In genomic region chr9:53667020-53667669, GRCm38 (mm10) we compare ENCODE assay signal across 8 mouse cellular contexts. TPM values are rescaled to one million over a fixed set of nuclear protein-coding genes. Genes with fewer than 3 reads are reported as not detected.
DNase-seq lines count a peak whose midpoint lies in the region; ATAC-seq and TF ChIP-seq lines count a peak whose summit lies in the region.

No protein-coding gene starts in this region.

- H3K4me1 ChIP-seq in ES-E14 (ENCODE audit: control insufficient read depth in 2 of 2, insufficient read depth in 2 of 2, low read length in 2 of 2, poor library complexity in 1 of 2), result peaks cover 2 to 3% of the 10 kb centered on the region in 2 experiments; a peak in 1 of 4 replicates
- H3K4me1 ChIP-seq in forebrain, embryonic 16.5 days (replicated peaks; ENCODE audit: control insufficient read depth, insufficient read depth, low read length), result peaks cover 18% of the 10 kb centered on the region
- H3K4me1 ChIP-seq in lung, embryonic 15.5 days, result peaks cover 15% of the 10 kb centered on the region

- peak; percentile 88 for DNase-seq in ES-E14 (ENCODE audit: low read depth, low spot score)
- DNase-seq in cerebellum, adult 11-12 months, result peak; percentile 93
- peak; percentile 98 for DNase-seq in heart, postnatal 4 days
- peak; percentile 84 to 90 for DNase-seq in layer of hippocampus, adult 8-10 months (ENCODE audit: low spot score in 2 of 2)
- peak; percentile 85 for DNase-seq in ovary, adult 18-20 months (ENCODE audit: low spot score)
- peak; percentile 94 for DNase-seq in thymus, postnatal 0 days (ENCODE audit: low spot score)

- ATAC-seq in forebrain, embryonic 16.5 days, result peak; percentile 96
- ATAC-seq in lung, embryonic 15.5 days (ENCODE audit: borderline replicate concordance, extremely low read depth, low FRiP score, low TSS enrichment), result peak; percentile 99

- H3K27ac ChIP-seq in ES-E14 (ENCODE audit: insufficient read depth, low read depth, low read length, poor library complexity, severe bottlenecking), result peak overlapping the region; percentile 86
- peak overlapping the region; percentile 98 for H3K27ac ChIP-seq in forebrain, embryonic 16.5 days (ENCODE audit: low read length)
- H3K27ac ChIP-seq in lung, embryonic 15.5 days, result peak overlapping the region; percentile 92

- no peaks in the 10 kb centered on the region for H3K36me3 ChIP-seq in ES-E14 (ENCODE audit: control insufficient read depth, insufficient read depth, low read length, poor library complexity, severe bottlenecking)
- no peaks in the 10 kb centered on the region for H3K36me3 ChIP-seq in forebrain, embryonic 16.5 days (ENCODE audit: control insufficient read depth, insufficient read depth)
- no peaks in the 10 kb centered on the region for H3K36me3 ChIP-seq in lung, embryonic 15.5 days

- H3K9ac ChIP-seq in ES-E14 (ENCODE audit: insufficient read depth, low read depth, low read length, poor library complexity, severe bottlenecking), result peak overlapping the region; percentile 95
- peak overlapping the region; percentile 99 for H3K9ac ChIP-seq in forebrain, embryonic 16.5 days (replicated peaks; ENCODE audit: low read depth, low read length)
- H3K9ac ChIP-seq in lung, embryonic 15.5 days, result peak overlapping the region; percentile 93

- 0% methylated on average over 70 of the region's 74 CpGs for WGBS in forebrain, embryonic 16.5 days
- under 1% methylated on average over 72 of the region's 74 CpGs for WGBS in lung, embryonic 15.5 days

- peak overlapping the region; percentile 91 for H3K4me2 ChIP-seq in forebrain, embryonic 16.5 days (ENCODE audit: low read length)
- H3K4me2 ChIP-seq in lung, embryonic 15.5 days, result peak overlapping the region; percentile 70

- no peaks in the 10 kb centered on the region for H3K27me3 ChIP-seq in forebrain, embryonic 16.5 days (replicated peaks; ENCODE audit: control insufficient read depth, insufficient read depth, low read length)
- H3K27me3 ChIP-seq in lung, embryonic 15.5 days, result no peaks in the 10 kb centered on the region

- no peaks in the 10 kb centered on the region for H3K9me3 ChIP-seq in ES-E14 (ENCODE audit: control insufficient read depth, insufficient read depth, low read depth, low read length)
- no peaks in the 10 kb centered on the region for H3K9me3 ChIP-seq in forebrain, embryonic 16.5 days (ENCODE audit: control insufficient read depth, low read length)
- H3K9me3 ChIP-seq in lung, embryonic 15.5 days, result no peaks in the 10 kb centered on the region

- H3K4me3 ChIP-seq in ES-E14 (ENCODE audit: insufficient read depth in 1 of 2, low read depth in 1 of 2, low read length in 2 of 2, poor library complexity in 1 of 2, severe bottlenecking in 1 of 2), result peak overlapping the region; percentile 80 to 91
- peak overlapping the region; percentile 73 for H3K4me3 ChIP-seq in forebrain, embryonic 16.5 days (replicated peaks; ENCODE audit: low read length)
- peak overlapping the region; percentile 66 for H3K4me3 ChIP-seq in lung, embryonic 15.5 days

- in situ Hi-C loops in ES-E14 (cut with MboI; ENCODE audit: low sequenced_read_pairs in 2 of 2, unreplicated experiment in 2 of 2), result no loop called here

TF ChIP-seq in ES-E14, 5 proteins besides CTCF, POLR2A, EP300 and RAD21:
- TF ChIP-seq CHD2 (IDR thresholded peaks at IDR 0.05; ENCODE audit: low read depth, low read length) (peak; percentile 99), ZNF384 (IDR thresholded peaks at IDR 0.05; ENCODE audit: low read depth, low read length) (no peak)

RNA-seq across cellular contexts. Expression of gene Cul5, which starts 2.7 kb away (rescaled TPM):
- 31.5 and 42.6 TPM in 2 replicates for total RNA-seq in ES-E14 (2012; rRNA removed)
- polyA plus RNA-seq in forebrain, embryonic 16.5 days (2015; fragmentation: Nextera tagmentation; extraction: Ambion mirVana), result 41.4 and 44.1 TPM in 2 replicates
- total RNA-seq in heart, postnatal 4 days (2021), result 10 to 100 TPM; 41.7 to 42.6 TPM
- total RNA-seq in layer of hippocampus, adult 8-10 months (2022), result 10 to 100 TPM; 49.5 to 62.5 (median 54.1) TPM
- 32.0 and 35.3 TPM in 2 replicates for polyA plus RNA-seq in lung, embryonic 15.5 days (2015; fragmentation: Nextera tagmentation; extraction: Ambion mirVana)
- 30.3 and 34.5 TPM in 2 replicates for polyA plus RNA-seq in thymus, postnatal 0 days (2015; fragmentation: Nextera tagmentation; extraction: Ambion mirVana)

RNA-seq across cellular contexts. Expression of gene Rab39, which starts 38.9 kb away (rescaled TPM):
- total RNA-seq in ES-E14 (2012; rRNA removed), result 1.1 and 1.8 TPM in 2 replicates
- polyA plus RNA-seq in forebrain, embryonic 16.5 days (2015; fragmentation: Nextera tagmentation; extraction: Ambion mirVana), result 3.2 and 3.8 TPM in 2 replicates
- total RNA-seq in heart, postnatal 4 days (2021), result under 1 TPM in 1 of 2 experiments, not detected in 1; 0.12 TPM
- total RNA-seq in layer of hippocampus, adult 8-10 months (2022), result 1 to 10 TPM; 2.4 to 3.2 (median 2.7) TPM
- polyA plus RNA-seq in lung, embryonic 15.5 days (2015; fragmentation: Nextera tagmentation; extraction: Ambion mirVana), result 0.26 and 0.44 TPM in 2 replicates
- polyA plus RNA-seq in thymus, postnatal 0 days (2015; fragmentation: Nextera tagmentation; extraction: Ambion mirVana), result 0.39 and 0.42 TPM in 2 replicates

RNA-seq across cellular contexts. Expression of gene Acat1, which starts 57.0 kb away (rescaled TPM):
- total RNA-seq in ES-E14 (2012; rRNA removed), result 7.1 and 9.8 TPM in 2 replicates
- 187 and 191 TPM in 2 replicates for polyA plus RNA-seq in forebrain, embryonic 16.5 days (2015; fragmentation: Nextera tagmentation; extraction: Ambion mirVana)
- 100 to 1,000 TPM; 259 to 279 TPM for total RNA-seq in heart, postnatal 4 days (2021)
- 10 to 100 TPM; 61.7 to 70.1 (median 68.1) TPM for total RNA-seq in layer of hippocampus, adult 8-10 months (2022)
- 110 and 117 TPM in 2 replicates for polyA plus RNA-seq in lung, embryonic 15.5 days (2015; fragmentation: Nextera tagmentation; extraction: Ambion mirVana)
- 88.6 and 99.1 TPM in 2 replicates for polyA plus RNA-seq in thymus, postnatal 0 days (2015; fragmentation: Nextera tagmentation; extraction: Ambion mirVana)

Comparison
In these comparisons a context has a peak if more than half of its experiments do, and no peak if none do; other contexts are left out.
1. Peak in every context shown above with its lines: DNase-seq, ATAC-seq, H3K4me3 ChIP-seq and H3K27ac ChIP-seq.